Mouse (Mus musculus) liver, postnatal 0 days (tissue): ENCODE measurements around the gene Atxn7l2. TPM values are rescaled to one million over a fixed set of nuclear protein-coding genes. Genes with fewer than 3 reads are reported as not detected.

ENCODE experiments used
- ATAC-seq: fragments of 200-750 bp; cut with Nextera tagmentation; 2 replicates; pipeline ENCODE4 v1.8.0; 2017; ENCODE audit warnings: mild to moderate bottlenecking, moderate library complexity
- DNase-seq: peaks from one replicate; pipeline ENCODE4 v3.0.0-alpha.2; 2016
- H3K27ac ChIP-seq: fragments of 300-500 bp; sonication (generic); 2 replicates; pipeline ENCODE4 v1.5.1; 2014; ENCODE audit warnings: antibody characterized with exemption, moderate library complexity, mild to moderate bottlenecking, low read depth
- H3K27me3 ChIP-seq: fragments of 300-500 bp; sonication (generic); 2 replicates; pipeline ENCODE4 v1.6.1; 2014; ENCODE audit warnings: low read length, control low read depth, mixed read lengths; ENCODE audit not compliant: insufficient read depth
- H3K36me3 ChIP-seq: fragments of 300-500 bp; sonication (generic); replicated peaks from 2 replicates; pipeline ENCODE4 v1.6.1; 2014; ENCODE audit warnings: mild to moderate bottlenecking, control low read depth, low read length, moderate library complexity, mixed read lengths; ENCODE audit not compliant: insufficient read depth
- H3K4me1 ChIP-seq: fragments of 300-500 bp; sonication (generic); 2 replicates; pipeline ENCODE4 v1.6.1; 2014; ENCODE audit warnings: antibody characterized with exemption, mild to moderate bottlenecking, control low read depth; ENCODE audit not compliant: insufficient read depth
- H3K4me2 ChIP-seq: fragments of 300-500 bp; sonication (generic); 2 replicates; pipeline ENCODE4 v1.6.1; 2014; ENCODE audit warnings: low read depth, mild to moderate bottlenecking, low read length, moderate library complexity, mixed read lengths
- H3K4me3 ChIP-seq: fragments of 300-500 bp; sonication (generic); 2 replicates; pipeline ENCODE4 v1.5.1; 2014; ENCODE audit warnings: low read depth, low read length
- H3K9ac ChIP-seq: fragments of 300-500 bp; sonication (generic); replicated peaks from 2 replicates; pipeline ENCODE4 v1.6.1; 2014; ENCODE audit warnings: mild to moderate bottlenecking, moderate library complexity
- H3K9me3 ChIP-seq: fragments of 300-500 bp; sonication (generic); 2 replicates; pipeline ENCODE4 v1.6.1; 2016; ENCODE audit warnings: mild to moderate bottlenecking, control low read depth, low read length, mixed read lengths
- CTCF ChIP-seq: sonication (generic); IDR thresholded peaks from 2 replicates; pipeline ENCODE4 v1.5.1; 2016; ENCODE audit warnings: antibody characterized with exemption, low read depth
- EP300 ChIP-seq: IDR thresholded peaks from 2 replicates; pipeline ENCODE4 v1.6.1; 2016; ENCODE audit warnings: antibody characterized with exemption, low read depth, mild to moderate bottlenecking
- WGBS: fragments of 180-500 bp; shearing (Covaris S2); extraction: QIAGEN DNeasy Blood & Tissue Kit; methylation state at CpG from one replicate; pipeline ENCODE4 v1.1.7; 2014; ENCODE audit not compliant: insufficient replicate concordance; 5-methylcytosine and 5-hydroxymethylcytosine counted together
- polyA plus RNA-seq: library from polyadenylated mRNA; unstranded; fragments of >200 nt; fragmentation: Nextera tagmentation; extraction: Ambion mirVana; gene quantifications from 2 replicates; pipeline ENCODE4 v1.2.1, GENCODE M21; 2015

The Atxn7l2 gene
- polyA plus RNA-seq, 1 experiment from 2014 or later, result 1.4 TPM

DNA sequence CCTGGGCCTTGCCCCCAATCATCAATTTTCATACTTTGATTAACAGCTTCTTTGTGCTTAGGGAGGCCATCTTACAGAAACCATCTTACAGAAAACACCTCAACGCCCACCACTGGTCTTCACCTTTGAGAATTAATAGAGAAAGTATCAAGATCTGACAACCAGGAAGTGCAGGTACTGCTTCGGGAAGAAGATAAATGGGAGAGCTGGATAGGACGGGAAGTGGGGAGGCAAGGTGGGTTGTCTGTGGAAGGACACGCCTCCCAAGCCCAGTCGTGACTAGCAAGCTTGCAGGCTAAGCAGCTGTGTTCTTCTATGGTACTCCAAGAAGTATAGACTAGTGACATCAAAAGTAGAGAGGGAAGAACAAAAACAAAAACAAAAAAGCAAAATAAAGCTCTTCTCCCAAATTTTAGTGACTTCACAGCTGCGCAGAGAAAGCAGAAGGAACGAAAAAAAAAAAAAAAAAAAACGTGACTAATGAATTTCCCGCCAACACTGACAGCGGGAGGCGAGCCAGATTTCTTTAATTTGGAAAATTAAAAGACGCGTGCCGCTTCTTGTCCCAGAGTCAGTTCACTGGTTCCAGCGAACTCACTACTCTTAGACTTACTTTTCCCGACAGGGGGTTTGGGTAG lies 25.2 kb downstream of the Atxn7l2 start:
- H3K9me3 ChIP-seq, result no peaks in the 10 kb centered on the region
- DNase-seq (no peak), ATAC-seq (no peak)
- no peak for TF ChIP-seq EP300
- TF ChIP-seq CTCF, result no peak
- H3K4me2 ChIP-seq, result peak overlapping the region; percentile 98
- H3K27me3 ChIP-seq, result peaks cover 7% of the 10 kb centered on the region; the same call in 1 of the 2 replicates
- peaks cover 15% of the 10 kb centered on the region for H3K4me1 ChIP-seq
- H3K4me3 ChIP-seq, result peak overlapping the region; percentile 74
- no peak overlapping the region for H3K27ac ChIP-seq
- peak overlapping the region; percentile 73 for H3K9ac ChIP-seq
- 4% methylated on average over 16 of the region's 16 CpGs for WGBS
- H3K36me3 ChIP-seq, result no peaks in the 10 kb centered on the region

DNA sequence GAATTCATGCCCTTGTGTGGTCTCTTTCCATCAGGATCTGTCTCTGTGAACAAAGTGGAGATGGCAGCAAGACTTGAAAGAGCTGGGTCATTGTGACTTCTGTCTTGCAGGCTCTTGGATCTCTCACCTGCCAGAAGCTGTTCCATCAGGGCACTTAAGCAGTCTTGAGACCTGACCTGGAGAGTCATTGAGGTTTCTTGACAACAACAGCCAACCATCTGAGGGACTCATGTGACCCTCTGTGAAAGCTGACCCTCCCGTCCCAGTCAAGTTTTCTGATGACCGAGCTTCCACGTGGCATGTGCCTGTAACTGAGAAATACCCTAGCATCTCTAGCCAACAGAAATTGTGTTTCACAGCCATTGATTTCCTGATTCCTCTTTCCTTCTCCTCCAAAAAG lies 26.0 kb downstream of the Atxn7l2 start:
- H3K27ac ChIP-seq, result no peak overlapping the region
- H3K9ac ChIP-seq, result no peak overlapping the region
- TF ChIP-seq EP300 (no peak), CTCF (no peak)
- H3K4me3 ChIP-seq, result no peak overlapping the region
- H3K36me3 ChIP-seq, result no peaks in the 10 kb centered on the region
- H3K9me3 ChIP-seq, result no peaks in the 10 kb centered on the region
- peaks cover 15% of the 10 kb centered on the region for H3K4me1 ChIP-seq
- no peak for DNase-seq
- ATAC-seq, result no peak
- H3K4me2 ChIP-seq, result no peak overlapping the region
- peaks cover 7% of the 10 kb centered on the region; the same call in 1 of the 2 replicates for H3K27me3 ChIP-seq
- WGBS, result 66% methylated on average over 3 of the region's 3 CpGs

DNA sequence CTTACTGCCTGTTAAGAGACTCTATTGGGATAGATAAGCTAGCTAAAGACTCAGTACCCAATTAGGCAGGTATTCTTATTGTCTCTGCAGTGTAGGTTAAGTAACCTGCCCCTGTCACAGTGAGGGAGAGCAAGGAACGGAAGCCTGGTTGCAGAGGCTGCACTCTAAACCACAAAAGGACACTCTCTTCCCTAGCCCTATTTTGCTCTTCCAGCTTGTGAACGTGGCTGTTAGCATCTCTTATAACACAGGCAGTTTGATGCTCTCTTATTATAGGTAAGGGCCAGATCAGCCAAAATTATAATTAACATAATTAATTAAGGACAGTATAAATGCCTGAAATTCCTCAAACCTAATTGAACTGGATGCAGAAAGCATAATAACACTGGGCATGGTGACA lies 30.2 kb downstream of the Atxn7l2 start:
- Histone ChIP-seq H3K9me3 (no peaks in the 10 kb centered on the region), H3K27me3 (no peaks in the 10 kb centered on the region), H3K4me3 (no peak overlapping the region), H3K27ac (no peak overlapping the region), H3K4me2 (no peak overlapping the region), H3K36me3 (no peaks in the 10 kb centered on the region), H3K9ac (no peak overlapping the region), H3K4me1 (peaks cover 1% of the 10 kb centered on the region; the same call in 1 of the 2 replicates)
- DNase-seq (no peak), ATAC-seq (no peak)
- 18% methylated on average over 2 of the region's 2 CpGs for WGBS
- TF ChIP-seq CTCF (no peak), EP300 (no peak)

DNA sequence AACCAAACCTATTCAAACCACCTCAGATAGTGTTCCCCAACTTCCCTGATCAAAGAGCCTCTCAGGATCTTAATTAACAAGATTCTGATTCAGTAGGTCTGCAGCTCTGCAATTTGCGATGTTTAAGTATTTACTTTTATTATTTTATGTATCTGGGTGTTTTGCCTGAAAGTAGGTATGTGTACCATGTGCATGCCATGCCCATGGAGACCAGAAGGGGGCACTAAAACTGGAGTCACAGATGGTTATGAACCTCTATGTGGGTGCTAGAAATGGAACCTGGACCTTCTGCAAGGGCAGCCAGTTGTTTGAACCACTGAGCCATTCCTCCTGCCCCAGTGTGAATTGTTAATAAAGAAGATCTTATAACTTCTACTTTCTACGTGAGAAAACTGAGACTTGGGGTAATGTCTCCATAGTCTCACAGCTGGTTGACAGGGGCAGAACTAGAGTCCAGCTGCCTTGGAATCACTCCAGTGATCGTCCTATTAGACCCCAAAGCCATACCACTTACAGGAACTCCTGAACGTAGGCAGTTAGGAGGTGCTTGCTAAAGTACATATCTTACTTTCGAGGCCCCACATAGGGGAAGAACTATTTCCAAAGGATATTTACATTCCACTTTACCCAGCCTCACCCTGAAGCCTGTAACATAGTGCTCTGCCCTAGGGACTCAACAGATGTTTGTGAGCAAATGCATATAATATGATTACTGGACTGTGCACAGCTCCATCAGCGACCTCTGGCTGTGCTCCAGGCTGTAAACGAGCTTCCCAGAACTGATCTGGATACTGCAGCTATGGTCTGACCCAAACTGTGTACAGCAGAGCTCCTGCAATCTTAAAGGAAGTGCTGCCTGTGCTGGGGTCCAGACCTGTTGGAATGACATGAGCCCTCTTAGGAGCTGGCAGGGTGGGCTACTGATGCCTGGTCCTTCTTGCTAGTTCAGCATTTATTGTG lies 31.7 kb downstream of the Atxn7l2 start:
- no peaks in the 10 kb centered on the region for H3K9me3 ChIP-seq
- no peak overlapping the region for H3K4me2 ChIP-seq
- H3K9ac ChIP-seq, result no peak overlapping the region
- no peaks in the 10 kb centered on the region for H3K36me3 ChIP-seq
- no peak overlapping the region for H3K27ac ChIP-seq
- no peaks in the 10 kb centered on the region for H3K27me3 ChIP-seq
- no peak for ATAC-seq
- whole genome bisulfite sequencing, result 69% methylated on average over 7 of the region's 7 CpGs
- TF ChIP-seq CTCF, result peak; percentile 31
- TF ChIP-seq EP300, result no peak
- no peak overlapping the region for H3K4me3 ChIP-seq
- DNase-seq, result no peak
- no peaks in the 10 kb centered on the region for H3K4me1 ChIP-seq

DNA sequence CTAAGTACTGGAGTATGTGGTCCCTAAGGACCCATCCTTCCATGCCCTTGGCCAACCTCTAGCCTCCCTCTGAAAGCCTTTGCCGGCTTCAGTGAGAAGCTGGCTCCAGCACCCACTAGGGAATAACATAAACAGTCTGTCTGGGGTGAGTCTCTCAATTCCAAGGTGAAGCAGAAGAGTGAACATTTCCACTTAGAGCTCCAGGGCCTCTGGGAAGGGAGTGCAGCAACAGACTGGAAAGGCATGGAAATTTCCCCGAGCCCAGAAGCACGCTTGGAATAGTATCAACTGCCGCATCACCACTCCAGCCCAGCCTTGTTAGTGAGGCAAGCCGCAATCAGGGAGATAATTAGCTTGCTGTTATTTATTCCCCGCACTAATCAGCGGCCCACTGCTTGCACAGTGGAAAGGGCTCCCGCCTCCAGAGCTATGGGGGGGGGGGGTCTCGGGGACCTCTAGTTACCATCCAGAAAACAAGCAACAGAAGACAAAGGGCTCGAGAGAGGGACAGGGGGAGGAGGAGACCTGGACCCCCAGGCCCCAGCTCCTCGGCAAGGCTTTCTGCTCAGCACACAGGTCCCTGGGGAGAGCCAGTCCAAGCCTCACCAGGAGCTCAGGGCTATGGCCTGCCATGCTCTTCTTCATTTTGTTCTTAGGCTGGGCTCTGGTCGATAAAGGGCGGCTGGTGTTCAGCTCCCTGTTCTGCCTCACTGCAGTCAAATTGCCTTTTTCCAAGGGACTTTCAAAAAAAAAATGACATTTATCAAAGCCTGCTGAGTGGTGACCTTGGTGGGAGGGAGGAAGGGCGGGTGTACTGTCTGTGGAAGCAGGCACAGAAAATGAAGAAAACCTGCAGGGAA lies 35.8 kb downstream of the Atxn7l2 start:
- ATAC-seq (no peak), DNase-seq (no peak)
- Histone ChIP-seq H3K4me3 (no peak overlapping the region), H3K4me1 (no peaks in the 10 kb centered on the region), H3K27me3 (no peaks in the 10 kb centered on the region), H3K4me2 (no peak overlapping the region), H3K9ac (no peak overlapping the region), H3K9me3 (no peaks in the 10 kb centered on the region), H3K27ac (no peak overlapping the region), H3K36me3 (no peaks in the 10 kb centered on the region)
- 46% methylated on average over 14 of the region's 14 CpGs for WGBS
- TF ChIP-seq CTCF (no peak), EP300 (no peak)

DNA sequence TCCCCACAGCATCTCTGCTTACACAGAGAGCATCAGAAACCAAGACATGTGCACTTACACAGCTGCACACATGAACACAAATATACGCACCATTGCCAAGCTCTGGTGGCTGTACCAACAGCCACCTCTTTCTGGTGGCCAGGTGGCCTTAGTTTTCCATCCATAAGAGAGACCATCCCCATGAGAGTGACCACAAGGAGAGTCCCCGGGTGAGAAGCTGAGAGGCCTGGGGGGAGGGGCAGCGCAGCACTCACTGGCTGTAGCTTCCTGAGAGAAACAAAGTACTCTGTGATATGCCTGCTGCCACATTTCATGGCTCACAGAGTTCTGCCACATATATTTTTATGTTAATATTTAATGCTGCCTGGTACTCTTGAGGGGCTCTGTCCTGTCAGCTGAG lies 41.5 kb downstream of the Atxn7l2 start:
- peak overlapping the region; percentile 39 for H3K27ac ChIP-seq
- no peak overlapping the region for H3K9ac ChIP-seq
- H3K4me1 ChIP-seq, result 0 out of 2 replicates have a peak, but pooled peaks cover 2% of the 10 kb centered on the region
- no peak overlapping the region for H3K4me2 ChIP-seq
- H3K4me3 ChIP-seq, result no peak overlapping the region
- ATAC-seq (peak; percentile 40; the same call in 1 of the 2 replicates), DNase-seq (peak; percentile 58)
- 45% methylated on average over 3 of the region's 3 CpGs for WGBS
- H3K27me3 ChIP-seq, result no peaks in the 10 kb centered on the region; the same call in 1 of the 2 replicates
- no peak for TF ChIP-seq CTCF
- no peak for TF ChIP-seq EP300
- H3K9me3 ChIP-seq, result no peaks in the 10 kb centered on the region
- H3K36me3 ChIP-seq, result no peaks in the 10 kb centered on the region
